Mouse (Mus musculus): ENCODE measurements around the gene Tnfsf14. TPM values are rescaled to one million over a fixed set of nuclear protein-coding genes. Genes with fewer than 3 reads are reported as not detected.

Gene Tnfsf14
- polyA plus RNA-seq, 1 experiment from 2014 or later, result 0.08 TPM

- no peak for ATAC-seq (replicated peaks; ENCODE audit: low FRiP score)
- Histone ChIP-seq H3K27ac (no peak overlapping the region), H3K4me2 (no peak overlapping the region), H3K9me3 (replicated peaks) (no peaks in the 10 kb centered on the region), H3K36me3 (no peaks in the 10 kb centered on the region), H3K4me3 (replicated peaks) (no peak overlapping the region), H3K27me3 (peaks cover 11% of the 10 kb centered on the region; the same call in 1 of the 2 replicates), H3K9ac (no peak overlapping the region), H3K4me1 (peaks cover 8% of the 10 kb centered on the region; the same call in 1 of the 2 replicates)
- 100% methylated on average over 2 of the region's 2 CpGs for WGBS
Observed at GRCm38 (mm10) chr17:57227468-57227867, 33.5 kb upstream of the Tnfsf14 start.

- Histone ChIP-seq H3K27me3 (peaks cover 11% of the 10 kb centered on the region; the same call in 1 of the 2 replicates), H3K27ac (no peak overlapping the region), H3K9me3 (replicated peaks) (no peaks in the 10 kb centered on the region), H3K4me1 (peaks cover 10% of the 10 kb centered on the region; the same call in 1 of the 2 replicates), H3K36me3 (no peaks in the 10 kb centered on the region), H3K9ac (no peak overlapping the region), H3K4me3 (replicated peaks) (no peak overlapping the region), H3K4me2 (no peak overlapping the region)
- WGBS, result 58% methylated on average over 9 of the region's 9 CpGs
- no peak for ATAC-seq (replicated peaks; ENCODE audit: low FRiP score)
Observed at GRCm38 (mm10) chr17:57223313-57223712, 29.3 kb upstream of the Tnfsf14 start.

DNA sequence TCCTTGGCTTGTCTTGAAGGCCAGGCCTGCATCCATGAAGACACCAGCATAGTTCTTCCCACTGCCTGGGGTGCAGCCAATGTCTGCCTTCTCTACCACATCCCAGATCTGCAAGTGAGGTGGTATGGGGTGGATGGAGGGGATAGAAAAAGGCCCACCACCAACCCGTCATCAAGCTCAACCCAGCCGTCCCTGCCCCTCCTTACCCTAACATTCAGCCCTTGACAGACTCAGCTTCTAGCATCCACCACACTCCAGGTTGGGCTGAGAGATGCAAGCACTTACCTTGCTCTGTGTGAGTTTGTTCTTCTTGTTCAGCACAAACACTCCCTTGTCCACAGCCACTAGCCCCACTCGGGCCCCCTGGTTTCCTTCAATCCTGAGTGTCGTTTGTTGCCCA is 27.9 kb upstream of the Tnfsf14 start:
- no peak overlapping the region for H3K4me3 ChIP-seq (replicated peaks)
- peaks cover 10% of the 10 kb centered on the region; the same call in 1 of the 2 replicates for H3K4me1 ChIP-seq
- no peak overlapping the region for H3K9ac ChIP-seq
- H3K9me3 ChIP-seq (replicated peaks), result no peaks in the 10 kb centered on the region
- ATAC-seq (replicated peaks; ENCODE audit: low FRiP score), result no peak
- H3K36me3 ChIP-seq, result no peaks in the 10 kb centered on the region
- no peak overlapping the region for H3K4me2 ChIP-seq
- 67% methylated on average over 4 of the region's 4 CpGs for WGBS
- H3K27me3 ChIP-seq, result peaks cover 11% of the 10 kb centered on the region; the same call in 1 of the 2 replicates
- no peak overlapping the region for H3K27ac ChIP-seq

DNA sequence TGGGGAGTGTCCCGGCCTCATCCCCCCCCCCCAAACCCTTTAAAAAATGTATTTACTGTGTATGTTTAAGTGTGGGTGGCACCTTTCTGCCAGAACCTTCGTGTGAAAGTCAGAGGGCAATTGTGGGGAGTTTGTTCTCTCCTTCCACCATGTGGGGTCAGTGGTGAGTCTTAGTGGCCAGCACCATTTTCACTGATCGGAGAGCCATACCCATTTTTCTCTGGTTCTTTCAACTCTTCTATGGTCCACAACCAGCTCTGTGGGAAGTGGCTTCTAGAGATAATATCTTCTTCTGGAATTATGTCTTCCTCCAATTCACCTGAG is 25.9 kb upstream of the Tnfsf14 start:
- Histone ChIP-seq H3K9ac (no peak overlapping the region), H3K4me2 (no peak overlapping the region), H3K9me3 (replicated peaks) (no peaks in the 10 kb centered on the region), H3K27ac (no peak overlapping the region), H3K27me3 (peaks cover 11% of the 10 kb centered on the region; the same call in 1 of the 2 replicates), H3K4me1 (peaks cover 2% of the 10 kb centered on the region; the same call in 1 of the 2 replicates), H3K36me3 (no peaks in the 10 kb centered on the region), H3K4me3 (replicated peaks) (no peak overlapping the region)
- no peak for ATAC-seq (replicated peaks; ENCODE audit: low FRiP score)
- 20% methylated on average over 3 of the region's 3 CpGs for WGBS

- 21% methylated on average over 11 of the region's 11 CpGs for WGBS
- no peak; the same call in 1 of the 2 replicates for ATAC-seq (replicated peaks; ENCODE audit: low FRiP score)
- H3K4me3 ChIP-seq (replicated peaks), result no peak overlapping the region
Observed at GRCm38 (mm10) chr17:57219167-57219883, 25.3 kb upstream of the Tnfsf14 start.

DNA sequence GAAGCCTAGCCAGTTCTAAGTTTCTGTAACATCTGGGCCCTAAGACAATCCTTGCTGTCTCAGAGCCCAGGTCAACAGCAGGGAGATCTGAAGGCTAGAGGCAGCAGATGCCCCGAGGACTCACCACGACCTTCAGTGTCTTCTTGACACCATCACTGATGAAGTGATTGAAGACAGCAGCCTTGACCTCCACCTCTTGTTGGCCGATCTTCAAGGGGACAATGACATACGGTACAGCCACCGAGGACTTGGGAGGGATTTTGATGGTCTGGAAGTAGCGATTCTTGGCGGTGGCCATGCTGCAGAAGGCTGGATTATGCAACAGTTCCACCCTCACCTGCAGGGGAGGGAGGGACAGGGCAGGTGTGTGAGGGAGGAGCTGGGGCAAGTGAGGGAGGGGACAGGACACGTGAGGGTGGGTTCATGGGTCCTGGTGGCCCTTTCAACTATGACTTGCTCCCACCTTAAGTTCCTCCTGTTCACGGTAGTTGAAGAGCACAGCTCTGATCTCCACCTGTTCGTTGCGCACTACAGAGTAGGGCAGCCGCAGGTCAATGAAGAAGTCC is 24.4 kb upstream of the Tnfsf14 start:
- Histone ChIP-seq H3K4me2 (no peak overlapping the region), H3K36me3 (no peaks in the 10 kb centered on the region), H3K9ac (no peak overlapping the region), H3K9me3 (replicated peaks) (no peaks in the 10 kb centered on the region), H3K4me3 (replicated peaks) (no peak overlapping the region), H3K4me1 (peaks cover 2% of the 10 kb centered on the region; the same call in 1 of the 2 replicates), H3K27ac (no peak overlapping the region), H3K27me3 (no peaks in the 10 kb centered on the region; the same call in 1 of the 2 replicates)
- ATAC-seq (replicated peaks; ENCODE audit: low FRiP score), result no peak
- 71% methylated on average over 12 of the region's 12 CpGs for WGBS

More at GRCm38 (mm10) chr17:57219167-57219883, 25.3 kb upstream of the Tnfsf14 start:
- Histone ChIP-seq H3K36me3 (no peaks in the 10 kb centered on the region), H3K4me2 (no peak overlapping the region), H3K4me1 (peaks cover 2% of the 10 kb centered on the region; the same call in 1 of the 2 replicates), H3K27ac (no peak overlapping the region), H3K9ac (no peak overlapping the region), H3K27me3 (peaks cover 8% of the 10 kb centered on the region; the same call in 1 of the 2 replicates), H3K9me3 (replicated peaks) (no peaks in the 10 kb centered on the region)

GRCm38 (mm10) chr17:57214676-57215387 is 20.9 kb upstream of the Tnfsf14 start:
- Histone ChIP-seq H3K27ac (no peak overlapping the region), H3K9me3 (replicated peaks) (no peaks in the 10 kb centered on the region), H3K4me1 (peaks cover 2% of the 10 kb centered on the region; the same call in 1 of the 2 replicates), H3K27me3 (no peaks in the 10 kb centered on the region), H3K4me3 (replicated peaks) (no peak overlapping the region), H3K9ac (no peak overlapping the region), H3K36me3 (no peaks in the 10 kb centered on the region), H3K4me2 (no peak overlapping the region)
- 49% methylated on average over 13 of the region's 13 CpGs for WGBS
- no peak for ATAC-seq (replicated peaks; ENCODE audit: low FRiP score)

DNA sequence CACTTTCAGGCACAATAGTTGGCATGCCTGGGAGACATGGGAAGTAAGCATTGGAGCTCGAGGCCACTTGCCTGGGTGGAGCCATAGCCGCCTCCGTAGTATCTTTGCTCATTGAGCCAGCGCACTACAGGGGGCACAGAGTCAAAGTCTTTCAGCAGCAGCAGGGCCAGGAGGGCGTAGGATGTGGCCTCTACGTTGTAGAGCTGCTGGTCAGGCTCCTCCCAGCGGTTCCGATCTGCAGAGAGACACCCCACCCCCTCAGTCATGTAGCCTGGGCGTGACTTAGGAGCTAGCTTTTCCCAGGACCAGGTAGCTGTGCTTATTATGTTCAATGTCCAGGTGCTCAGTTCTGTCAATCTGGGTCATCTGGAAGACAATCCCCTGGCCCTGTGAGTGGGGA is 17.5 kb upstream of the Tnfsf14 start:
- no peak overlapping the region for H3K4me3 ChIP-seq (replicated peaks)
- no peak overlapping the region for H3K9ac ChIP-seq
- no peak for ATAC-seq (replicated peaks; ENCODE audit: low FRiP score)
- no peaks in the 10 kb centered on the region for H3K4me1 ChIP-seq
- H3K36me3 ChIP-seq, result no peaks in the 10 kb centered on the region
- H3K27ac ChIP-seq, result no peak overlapping the region
- H3K9me3 ChIP-seq (replicated peaks), result no peaks in the 10 kb centered on the region
- WGBS, result 70% methylated on average over 9 of the region's 9 CpGs
- H3K4me2 ChIP-seq, result no peak overlapping the region
- H3K27me3 ChIP-seq, result no peaks in the 10 kb centered on the region

DNA sequence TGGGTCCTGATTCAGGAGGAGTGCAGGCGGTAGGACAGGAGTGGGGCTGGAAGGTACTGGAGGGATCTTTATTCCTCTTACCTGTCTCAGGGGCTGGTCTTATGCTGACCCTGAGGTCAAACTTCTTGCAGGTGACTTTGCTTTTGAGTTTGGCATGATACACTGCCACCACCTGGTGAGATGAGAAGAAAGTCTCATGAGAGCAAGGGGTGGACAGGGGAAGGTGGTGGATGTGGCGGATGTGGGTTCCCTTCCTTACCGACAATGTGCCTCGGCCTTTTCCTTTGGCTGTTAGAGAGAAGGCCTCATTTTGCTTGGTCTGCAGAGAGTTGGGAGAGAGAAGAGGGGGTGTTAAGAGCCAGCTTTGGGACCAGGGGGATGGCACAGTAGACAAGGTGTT is 15.4 kb upstream of the Tnfsf14 start:
- Histone ChIP-seq H3K4me3 (replicated peaks) (no peak overlapping the region), H3K9ac (no peak overlapping the region), H3K27ac (no peak overlapping the region), H3K27me3 (no peaks in the 10 kb centered on the region), H3K4me1 (no peaks in the 10 kb centered on the region), H3K9me3 (replicated peaks) (no peaks in the 10 kb centered on the region), H3K36me3 (no peaks in the 10 kb centered on the region), H3K4me2 (no peak overlapping the region)
- WGBS, result 73% methylated on average over 4 of the region's 4 CpGs
- no peak for ATAC-seq (replicated peaks; ENCODE audit: low FRiP score)

- no peak overlapping the region for H3K4me3 ChIP-seq (replicated peaks)
- H3K36me3 ChIP-seq, result no peaks in the 10 kb centered on the region
- H3K4me2 ChIP-seq, result no peak overlapping the region
- H3K27me3 ChIP-seq, result no peaks in the 10 kb centered on the region
- no peak overlapping the region for H3K27ac ChIP-seq
- WGBS, result 88% methylated on average over 3 of the region's 3 CpGs
- no peak for ATAC-seq (replicated peaks; ENCODE audit: low FRiP score)
- no peaks in the 10 kb centered on the region for H3K9me3 ChIP-seq (replicated peaks)
- no peaks in the 10 kb centered on the region for H3K4me1 ChIP-seq
- no peak overlapping the region for H3K9ac ChIP-seq
Observed at GRCm38 (mm10) chr17:57207938-57208337, 14.0 kb upstream of the Tnfsf14 start.

DNA sequence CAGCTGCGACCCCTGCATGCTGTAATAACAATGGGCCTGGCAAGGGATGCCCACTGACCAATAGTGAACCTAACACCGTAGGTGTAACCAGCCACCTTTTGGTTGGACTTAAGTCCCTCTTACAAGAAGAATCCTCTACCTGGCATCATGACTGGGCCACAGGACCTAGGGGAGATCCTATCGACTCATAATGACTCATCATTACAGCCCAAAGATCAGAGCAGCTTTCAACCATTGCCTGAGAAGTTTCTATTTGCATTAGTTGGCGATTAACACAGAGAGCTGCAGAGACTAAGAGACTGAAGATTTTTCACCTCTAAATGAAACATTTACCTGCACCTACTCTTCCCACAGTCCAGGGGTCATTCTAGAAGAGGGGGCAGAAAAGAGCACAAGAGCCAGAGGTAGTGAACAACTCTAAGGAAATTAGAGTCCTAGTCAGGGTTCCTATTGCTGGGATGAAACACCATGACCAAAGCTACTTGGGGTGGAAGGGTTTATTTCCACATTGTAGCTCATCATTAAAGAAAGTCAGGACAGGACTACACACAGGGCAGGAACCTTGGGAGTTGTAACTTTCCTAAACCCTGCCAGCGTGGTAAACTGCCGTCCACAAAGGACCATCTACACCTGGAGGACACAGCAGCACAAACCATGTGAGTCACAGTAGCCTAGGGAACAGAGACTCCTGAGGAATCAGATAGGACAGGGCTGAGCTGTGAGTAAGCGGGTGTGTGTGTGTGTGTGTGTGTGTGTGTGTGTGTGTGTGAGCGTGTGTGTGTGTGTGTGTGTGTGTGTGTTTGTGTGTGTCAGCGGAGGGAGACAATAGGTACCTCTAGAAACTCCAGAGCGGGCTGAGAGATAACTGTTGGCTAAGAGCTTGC is 8.1 kb upstream of the Tnfsf14 start:
- ATAC-seq (replicated peaks; ENCODE audit: low FRiP score), result no peak; the same call in 1 of the 2 replicates
- no peaks in the 10 kb centered on the region for H3K36me3 ChIP-seq
- no peaks in the 10 kb centered on the region for H3K4me1 ChIP-seq
- H3K9me3 ChIP-seq (replicated peaks), result no peaks in the 10 kb centered on the region
- no peak overlapping the region for H3K4me3 ChIP-seq (replicated peaks)
- no peak overlapping the region for H3K27ac ChIP-seq
- no peak overlapping the region for H3K4me2 ChIP-seq
- H3K9ac ChIP-seq, result no peak overlapping the region
- WGBS, result 77% methylated on average over 10 of the region's 10 CpGs
- H3K27me3 ChIP-seq, result no peaks in the 10 kb centered on the region
